Mouse (Mus musculus) hindbrain, embryonic 15.5 days (tissue): Measurements from ENCODE around the gene Myh1. TPM values are rescaled to one million over a fixed set of nuclear protein-coding genes. Genes with fewer than 3 reads are reported as not detected.

Source experiments
- ATAC-seq: fragments of 200-750 bp; cut with Nextera tagmentation; 2 replicates; pipeline ENCODE4 v1.8.0; 2017; ENCODE audit warnings: low read depth, moderate number of reproducible peaks, moderate TSS enrichment; ENCODE audit not compliant: low FRiP score
- H3K27ac ChIP-seq: fragments of 300-500 bp; sonication (generic); replicated peaks from 2 replicates; pipeline ENCODE4 v1.5.1; 2015; ENCODE audit warnings: mild to moderate bottlenecking, inconsistent platforms
- H3K27me3 ChIP-seq: fragments of 300-500 bp; sonication (generic); 2 replicates; pipeline ENCODE4 v1.6.1; 2015; ENCODE audit warnings: control low read depth, inconsistent platforms
- H3K36me3 ChIP-seq: fragments of 300-500 bp; sonication (generic); 2 replicates; pipeline ENCODE4 v1.6.1; 2015; ENCODE audit warnings: control low read depth, inconsistent platforms
- H3K4me1 ChIP-seq: fragments of 300-500 bp; sonication (generic); replicated peaks from 2 replicates; pipeline ENCODE4 v1.6.1; 2015; ENCODE audit warnings: control low read depth, inconsistent platforms
- H3K4me2 ChIP-seq: fragments of 300-500 bp; sonication (generic); 2 replicates; pipeline ENCODE4 v1.6.1; 2015; ENCODE audit warnings: moderate library complexity, mild to moderate bottlenecking, inconsistent platforms
- H3K4me3 ChIP-seq: fragments of 300-500 bp; sonication (generic); 2 replicates; pipeline ENCODE4 v1.5.1; 2015; ENCODE audit warnings: mild to moderate bottlenecking, inconsistent platforms
- H3K9ac ChIP-seq: fragments of 300-500 bp; sonication (generic); 2 replicates; pipeline ENCODE4 v1.6.1; 2015; ENCODE audit warnings: inconsistent platforms
- H3K9me3 ChIP-seq: fragments of 300-500 bp; sonication (generic); 2 replicates; pipeline ENCODE4 v1.6.1; 2016; ENCODE audit warnings: control low read depth, inconsistent platforms
- WGBS: fragments of 180-500 bp; shearing (Covaris S2); methylation state at CpG from one replicate; pipeline ENCODE4 v1.1.7; 2015; 5-methylcytosine and 5-hydroxymethylcytosine counted together
- polyA plus RNA-seq: library from polyadenylated mRNA; unstranded; fragments of >200 nt; fragmentation: Nextera tagmentation; extraction: Ambion mirVana; gene quantifications from 2 replicates; pipeline ENCODE4 v1.2.1, GENCODE M21; 2015

Myh1 gene
- polyA plus RNA-seq, 1 experiment from 2014 or later = 0.12 TPM

- 96% methylated on average over 2 of the region's 2 CpGs for WGBS
- ATAC-seq = no peak
- Histone ChIP-seq H3K9me3 (no peaks in the 10 kb centered on the region), H3K4me2 (no peak overlapping the region), H3K36me3 (no peaks in the 10 kb centered on the region), H3K9ac (no peak overlapping the region), H3K27ac (no peak overlapping the region), H3K4me3 (no peak overlapping the region), H3K4me1 (no peaks in the 10 kb centered on the region), H3K27me3 (no peaks in the 10 kb centered on the region)
Measured at GRCm38 (mm10) chr11:67172439-67172838, 27.4 kb upstream of the Myh1 start.

- Histone ChIP-seq H3K4me1 (no peaks in the 10 kb centered on the region), H3K27ac (no peak overlapping the region), H3K9me3 (no peaks in the 10 kb centered on the region), H3K36me3 (no peaks in the 10 kb centered on the region), H3K27me3 (no peaks in the 10 kb centered on the region), H3K9ac (no peak overlapping the region), H3K4me2 (no peak overlapping the region), H3K4me3 (no peak overlapping the region)
- ATAC-seq = no peak
- 46% methylated on average over 5 of the region's 5 CpGs for WGBS
Measured at GRCm38 (mm10) chr11:67176376-67176775, 23.5 kb upstream of the Myh1 start.

- Histone ChIP-seq H3K4me2 (no peak overlapping the region), H3K9ac (no peak overlapping the region), H3K4me3 (no peak overlapping the region), H3K27me3 (no peaks in the 10 kb centered on the region), H3K36me3 (no peaks in the 10 kb centered on the region), H3K9me3 (no peaks in the 10 kb centered on the region), H3K4me1 (no peaks in the 10 kb centered on the region), H3K27ac (no peak overlapping the region)
- no peak for ATAC-seq
- WGBS = 76% methylated on average over 10 of the region's 10 CpGs
Measured at GRCm38 (mm10) chr11:67190316-67190715, 9.5 kb upstream of the Myh1 start.

- 80% methylated on average over 2 of the region's 2 CpGs for WGBS
- Histone ChIP-seq H3K9me3 (no peaks in the 10 kb centered on the region), H3K27ac (no peak overlapping the region), H3K4me1 (no peaks in the 10 kb centered on the region), H3K4me2 (no peak overlapping the region), H3K36me3 (no peaks in the 10 kb centered on the region), H3K4me3 (no peak overlapping the region), H3K27me3 (no peaks in the 10 kb centered on the region), H3K9ac (no peak overlapping the region)
- ATAC-seq = no peak
Measured at GRCm38 (mm10) chr11:67190814-67191213, 9.0 kb upstream of the Myh1 start.

GRCm38 (mm10) chr11:67191496-67191895 lies 8.4 kb upstream of the Myh1 start:
- Histone ChIP-seq H3K9me3 (no peaks in the 10 kb centered on the region), H3K4me2 (no peak overlapping the region), H3K4me1 (no peaks in the 10 kb centered on the region), H3K4me3 (no peak overlapping the region), H3K27ac (no peak overlapping the region), H3K27me3 (no peaks in the 10 kb centered on the region), H3K9ac (no peak overlapping the region), H3K36me3 (no peaks in the 10 kb centered on the region)
- no peak for ATAC-seq
- 90% methylated on average over 14 of the region's 14 CpGs for WGBS

- H3K9me3 ChIP-seq = no peaks in the 10 kb centered on the region
- ATAC-seq = no peak
- no peaks in the 10 kb centered on the region for H3K36me3 ChIP-seq
- no peak overlapping the region for H3K4me3 ChIP-seq
- no peak overlapping the region for H3K27ac ChIP-seq
- H3K4me2 ChIP-seq = no peak overlapping the region
- H3K9ac ChIP-seq = no peak overlapping the region
- no peaks in the 10 kb centered on the region for H3K4me1 ChIP-seq
- WGBS = 46% methylated on average over 1 of the region's 1 CpGs
- H3K27me3 ChIP-seq = no peaks in the 10 kb centered on the region
Measured at GRCm38 (mm10) chr11:67199321-67199720, 531 bp upstream of the Myh1 start.

GRCm38 (mm10) chr11:67204766-67205165 lies 4.9 kb downstream of the Myh1 start:
- Histone ChIP-seq H3K27me3 (no peaks in the 10 kb centered on the region), H3K27ac (no peak overlapping the region), H3K4me1 (no peaks in the 10 kb centered on the region), H3K4me3 (no peak overlapping the region), H3K4me2 (no peak overlapping the region), H3K36me3 (no peaks in the 10 kb centered on the region), H3K9ac (no peak overlapping the region), H3K9me3 (no peaks in the 10 kb centered on the region)
- ATAC-seq = no peak
- 76% methylated on average over 3 of the region's 3 CpGs for WGBS

- no peaks in the 10 kb centered on the region for H3K36me3 ChIP-seq
- WGBS = 94% methylated on average over 8 of the region's 8 CpGs
Measured at GRCm38 (mm10) chr11:67221803-67222202, 22.0 kb downstream of the Myh1 start.

GRCm38 (mm10) chr11:67224466-67224865 lies 24.6 kb downstream of the Myh1 start:
- H3K27me3 ChIP-seq = no peaks in the 10 kb centered on the region
- no peak overlapping the region for H3K4me2 ChIP-seq
- no peaks in the 10 kb centered on the region for H3K36me3 ChIP-seq
- no peak for ATAC-seq
- no peak overlapping the region for H3K9ac ChIP-seq
- no peaks in the 10 kb centered on the region for H3K9me3 ChIP-seq
- no peak overlapping the region for H3K27ac ChIP-seq
- WGBS = 85% methylated on average over 3 of the region's 3 CpGs
- no peak overlapping the region for H3K4me3 ChIP-seq
- no peaks in the 10 kb centered on the region for H3K4me1 ChIP-seq

More at GRCm38 (mm10) chr11:67221803-67222202, 22.0 kb downstream of the Myh1 start:
- H3K9ac ChIP-seq = no peak overlapping the region
- H3K27me3 ChIP-seq = no peaks in the 10 kb centered on the region
- no peak overlapping the region for H3K4me2 ChIP-seq
- no peaks in the 10 kb centered on the region for H3K4me1 ChIP-seq
- no peak overlapping the region for H3K27ac ChIP-seq
- no peak overlapping the region for H3K4me3 ChIP-seq
- ATAC-seq = no peak
- no peaks in the 10 kb centered on the region for H3K9me3 ChIP-seq

GRCm38 (mm10) chr11:67228731-67229130 lies 28.9 kb downstream of the Myh1 start:
- Histone ChIP-seq H3K9ac (no peak overlapping the region), H3K36me3 (no peaks in the 10 kb centered on the region), H3K4me3 (no peak overlapping the region), H3K4me1 (no peaks in the 10 kb centered on the region), H3K27ac (no peak overlapping the region), H3K9me3 (no peaks in the 10 kb centered on the region), H3K4me2 (no peak overlapping the region), H3K27me3 (no peaks in the 10 kb centered on the region)
- 82% methylated on average over 3 of the region's 3 CpGs for WGBS
- ATAC-seq = no peak

GRCm38 (mm10) chr11:67229166-67229565 lies 29.3 kb downstream of the Myh1 start:
- no peak overlapping the region for H3K9ac ChIP-seq
- no peaks in the 10 kb centered on the region for H3K4me1 ChIP-seq
- ATAC-seq = no peak
- H3K4me2 ChIP-seq = no peak overlapping the region
- no peaks in the 10 kb centered on the region for H3K36me3 ChIP-seq
- 86% methylated on average over 5 of the region's 5 CpGs for WGBS
- H3K9me3 ChIP-seq = no peaks in the 10 kb centered on the region
- H3K4me3 ChIP-seq = no peak overlapping the region
- no peaks in the 10 kb centered on the region for H3K27me3 ChIP-seq
- no peak overlapping the region for H3K27ac ChIP-seq

GRCm38 (mm10) chr11:67229946-67230345 lies 30.1 kb downstream of the Myh1 start:
- WGBS = 87% methylated on average over 2 of the region's 2 CpGs

GRCm38 (mm10) chr11:67235639-67236358 lies 35.9 kb downstream of the Myh1 start:
- Histone ChIP-seq H3K4me1 (no peaks in the 10 kb centered on the region), H3K4me2 (no peak overlapping the region), H3K4me3 (no peak overlapping the region), H3K36me3 (no peaks in the 10 kb centered on the region), H3K27me3 (no peaks in the 10 kb centered on the region), H3K9ac (no peak overlapping the region), H3K9me3 (no peaks in the 10 kb centered on the region), H3K27ac (no peak overlapping the region)
- 65% methylated on average over 5 of the region's 5 CpGs for WGBS
- no peak for ATAC-seq

More at GRCm38 (mm10) chr11:67229946-67230345, 30.1 kb downstream of the Myh1 start:
- ATAC-seq = no peak
- H3K4me1 ChIP-seq = no peaks in the 10 kb centered on the region
- no peaks in the 10 kb centered on the region for H3K36me3 ChIP-seq
- no peaks in the 10 kb centered on the region for H3K9me3 ChIP-seq
- H3K4me2 ChIP-seq = no peak overlapping the region
- no peak overlapping the region for H3K9ac ChIP-seq
- no peaks in the 10 kb centered on the region for H3K27me3 ChIP-seq
- no peak overlapping the region for H3K4me3 ChIP-seq
- H3K27ac ChIP-seq = no peak overlapping the region
